Mouse (Mus musculus) WW6 (cell line): ENCODE measurements around the gene Cela3b.

Experiments
- DNase-seq: peaks from one replicate; pipeline ENCODE4 v3.0.0-alpha.2; 2013; ENCODE audit warnings: low read depth, low spot score

Cela3b gene

DNA sequence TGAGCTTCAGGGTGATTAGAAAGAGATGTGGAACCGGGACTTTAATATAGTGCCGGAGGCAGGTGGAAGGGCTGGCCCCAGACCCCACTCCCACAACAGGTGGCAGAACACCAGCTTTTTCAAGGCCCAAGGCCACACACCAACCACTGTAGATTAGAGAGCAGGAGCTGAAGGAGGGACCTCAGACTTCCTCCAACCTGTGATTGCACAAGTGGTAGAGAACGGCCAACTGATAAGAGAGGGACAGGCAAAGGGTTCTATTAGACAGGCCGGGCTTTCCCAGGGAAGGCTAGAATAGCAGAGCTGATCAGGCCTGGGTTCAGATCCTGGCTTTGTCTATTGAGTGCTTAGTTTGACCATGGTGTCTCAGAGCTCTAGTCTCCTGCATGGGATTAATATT lies at the start of gene Cela3b:
Gene Cela3b, minus strand, starts transcription at position 39 of the 400 bp plus-strand sequence.
- DNase-seq: no peak

- DNase-seq: no peak
These were observed 49.4 kb upstream of the Cela3b start for GRCm38 (mm10) chr4:137479757-137480156.

DNA sequence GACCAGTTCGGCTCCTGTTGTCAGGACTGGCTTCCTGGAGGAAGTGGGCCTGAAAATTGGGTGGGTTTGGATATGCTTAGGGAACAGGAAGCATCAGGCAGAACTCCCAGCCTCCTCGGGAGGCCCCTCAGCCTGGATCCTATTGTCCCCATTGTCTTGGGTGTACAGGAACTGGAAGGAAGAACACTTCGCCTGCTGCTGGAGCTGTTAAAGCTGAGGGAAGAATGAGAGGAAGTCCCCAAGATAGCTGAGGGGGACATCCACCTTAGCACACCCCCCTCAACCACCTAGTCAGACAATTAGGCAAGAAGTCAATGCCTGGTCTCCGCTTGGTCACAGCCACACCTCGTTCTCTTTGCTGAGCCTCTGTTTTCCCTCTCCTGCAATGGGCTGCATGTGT lies 48.0 kb upstream of the Cela3b start:
- DNase-seq: no peak

DNA sequence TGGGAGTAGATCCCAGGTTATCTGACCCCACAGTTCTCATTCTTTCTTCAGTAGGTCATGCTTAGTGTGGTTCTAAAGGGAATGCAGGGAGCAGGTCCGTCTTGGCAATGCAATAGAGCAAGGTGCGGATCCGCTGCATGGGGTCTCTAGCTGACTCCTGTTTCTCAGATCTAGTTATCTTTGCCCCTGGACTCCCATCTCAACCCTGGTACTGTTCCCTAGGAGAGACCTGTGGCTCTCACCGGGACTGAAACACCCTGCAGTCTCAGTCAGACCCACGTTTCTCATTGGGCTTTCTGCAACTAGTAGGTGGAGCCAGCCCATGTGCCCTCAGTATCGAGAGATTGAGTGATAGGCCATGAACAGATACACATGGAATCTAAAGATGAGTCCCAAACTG lies 47.3 kb upstream of the Cela3b start:
- DNase-seq: no peak

DNA sequence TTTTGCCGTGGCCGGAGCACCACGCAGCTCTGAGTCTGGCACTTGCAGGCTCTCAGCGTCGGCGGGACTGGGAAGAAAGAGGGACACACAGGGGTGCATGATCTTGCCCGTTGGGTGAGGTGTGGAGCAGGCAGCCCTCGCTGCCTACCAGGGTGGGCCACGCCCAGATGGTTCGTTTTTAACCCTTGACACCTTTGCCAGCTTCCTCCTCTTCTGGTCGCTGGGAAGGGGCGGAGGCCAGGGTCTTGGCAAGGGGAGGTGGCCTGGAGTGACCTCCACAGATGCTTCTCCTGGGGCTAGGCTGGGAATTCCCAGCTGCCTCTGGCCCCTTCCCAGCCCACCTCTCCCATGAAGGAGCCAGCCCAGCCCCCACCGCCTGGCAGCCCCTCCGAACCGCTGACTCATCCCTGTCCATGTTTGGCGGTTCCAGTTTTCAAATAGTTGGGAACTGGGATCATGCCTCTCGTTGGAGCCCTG lies 46.5 kb upstream of the Cela3b start:
- no peak for DNase-seq

DNA sequence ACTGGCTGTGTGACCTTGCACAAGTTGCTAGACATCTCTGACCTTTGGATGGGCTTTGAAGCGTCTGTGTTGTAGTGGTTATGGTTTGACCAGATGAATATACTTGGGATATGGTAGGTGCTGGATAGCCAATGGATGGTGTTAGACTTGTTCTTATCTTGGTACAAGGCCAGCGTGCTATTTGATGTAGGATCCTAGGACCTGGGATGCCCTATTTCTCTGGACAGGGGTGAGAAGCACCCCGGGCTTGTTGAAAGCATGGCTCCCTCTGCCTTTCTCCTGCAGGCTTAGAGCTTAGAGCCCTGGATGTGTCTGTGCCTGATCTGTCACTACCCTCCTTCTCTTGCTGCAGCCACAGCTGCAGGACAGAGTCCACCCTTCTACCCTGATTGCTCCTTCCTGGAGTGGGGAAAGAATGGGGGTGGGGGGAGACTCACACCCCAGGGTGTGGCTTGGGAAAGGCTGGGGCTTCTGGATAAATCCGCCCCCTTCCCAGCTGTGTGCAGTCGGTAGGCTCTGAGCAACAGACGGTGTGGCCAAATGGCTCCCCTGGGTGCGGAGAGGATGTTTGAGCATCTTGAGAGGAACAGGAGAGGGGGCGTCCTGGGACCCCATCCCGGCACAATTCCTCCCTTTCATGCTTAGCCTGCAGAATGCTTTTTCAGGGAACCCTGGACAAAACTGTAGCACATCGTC lies 45.9 kb upstream of the Cela3b start:
- no peak for DNase-seq

GRCm38 (mm10) chr4:137475271-137476050 lies 45.1 kb upstream of the Cela3b start:
- DNase-seq: no peak

DNA sequence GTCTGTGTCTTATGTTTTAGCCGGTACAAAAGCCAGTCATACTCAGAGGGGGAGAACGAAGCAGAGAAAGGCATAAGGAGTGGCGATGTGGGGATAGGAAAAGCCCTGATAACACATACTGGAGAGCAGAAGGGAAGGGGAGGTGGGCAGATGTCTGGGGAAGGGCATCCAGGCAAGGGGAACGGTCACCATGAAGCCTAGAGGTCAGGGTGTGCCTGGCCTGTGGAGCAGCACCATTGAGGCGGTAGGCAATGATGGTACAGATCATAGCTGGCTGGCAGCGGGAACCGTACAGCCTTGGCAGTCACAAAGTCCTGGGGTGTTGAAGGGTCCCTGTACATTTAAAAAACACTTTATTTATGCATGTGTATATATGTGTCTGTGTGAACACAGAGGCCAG lies 44.4 kb upstream of the Cela3b start:
- DNase-seq: no peak

- no peak for DNase-seq
These were observed 43.5 kb upstream of the Cela3b start for GRCm38 (mm10) chr4:137473701-137474388.

DNA sequence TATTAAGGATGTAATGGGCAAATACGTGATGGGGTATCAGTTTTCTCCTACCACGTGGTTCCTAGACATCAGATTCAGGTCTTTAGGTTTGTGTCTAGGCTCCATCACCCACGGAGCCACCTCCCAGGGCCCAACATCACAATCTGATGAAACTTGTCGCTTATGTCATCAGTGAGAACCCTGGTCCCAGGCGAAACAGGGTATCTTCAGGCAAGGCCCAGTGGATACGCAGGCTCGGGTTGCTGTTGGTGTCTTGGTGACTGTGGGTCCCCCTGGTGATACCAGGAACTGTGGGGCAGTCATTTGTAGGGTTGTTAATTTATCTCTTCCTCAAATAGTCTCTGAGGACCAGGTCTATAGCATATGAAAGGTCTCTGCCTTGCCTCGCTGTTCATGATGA lies 42.9 kb upstream of the Cela3b start:
- no peak for DNase-seq

DNA sequence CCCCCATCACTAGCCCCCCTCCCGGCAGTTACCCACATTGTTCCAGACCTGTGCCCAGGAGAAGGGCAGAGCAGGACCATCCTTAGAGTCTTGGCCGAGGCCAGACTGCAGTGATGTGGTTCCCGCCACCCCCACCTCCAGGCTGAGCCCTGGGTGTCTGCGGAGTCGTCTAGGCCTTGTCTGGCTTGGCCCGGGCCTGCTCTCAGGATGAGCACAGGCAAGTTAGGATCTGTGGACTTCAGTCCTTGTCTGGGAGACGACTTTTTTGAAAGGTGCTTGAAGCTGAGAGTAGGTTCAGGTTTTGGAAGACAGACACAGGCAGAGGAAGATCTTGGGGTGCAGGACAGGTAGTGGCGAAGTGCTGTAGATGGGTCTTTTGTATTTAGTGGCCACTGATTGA lies 41.0 kb upstream of the Cela3b start:
- DNase-seq: no peak

- DNase-seq: no peak
These were observed 40.5 kb upstream of the Cela3b start for GRCm38 (mm10) chr4:137470701-137471317.

- no peak for DNase-seq
These were observed 39.7 kb upstream of the Cela3b start for GRCm38 (mm10) chr4:137469845-137470692.

GRCm38 (mm10) chr4:137469081-137469844 lies 38.9 kb upstream of the Cela3b start:
- DNase-seq: no peak

DNA sequence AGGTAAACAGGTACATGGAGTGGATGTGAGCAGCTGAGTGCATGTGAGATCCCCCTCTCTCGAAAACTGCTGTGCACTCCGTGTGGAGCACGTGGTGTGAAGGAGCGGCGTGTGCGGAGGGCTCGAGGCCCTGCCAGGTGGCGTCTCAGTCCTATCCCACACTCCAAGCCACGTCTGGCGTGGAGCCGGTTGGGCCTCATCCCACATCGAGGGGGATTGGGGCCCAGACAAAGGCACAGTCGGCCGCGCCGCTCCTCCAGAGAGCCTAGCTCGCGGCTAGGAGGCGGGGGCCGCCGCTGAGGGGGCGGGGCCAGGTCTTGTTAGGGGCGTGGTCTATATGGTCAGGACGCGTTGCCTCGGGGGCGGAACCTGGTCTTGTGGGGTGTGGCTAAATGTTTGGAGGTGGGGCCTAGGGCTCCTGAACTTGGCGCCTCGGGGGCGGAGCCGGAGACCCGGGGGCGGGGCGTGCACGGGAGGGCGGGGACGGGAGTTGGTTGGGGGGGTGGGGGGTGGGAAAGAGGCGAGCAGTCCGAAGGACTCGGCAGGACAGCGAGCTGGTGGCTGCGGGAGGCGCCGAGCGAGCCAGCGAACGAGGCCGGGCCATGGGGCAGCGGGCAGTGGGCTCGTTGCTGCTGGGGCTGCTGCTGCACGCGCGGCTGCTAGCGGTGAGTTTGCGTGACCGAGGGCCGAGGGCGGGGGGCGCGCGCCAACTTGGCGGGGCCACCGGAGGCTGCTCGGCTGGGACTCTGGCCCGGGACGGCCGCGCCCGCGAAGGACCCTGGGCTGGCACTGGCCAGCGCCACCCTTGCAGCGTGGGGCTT lies 38.1 kb upstream of the Cela3b start, which contains the start of gene Hspg2:
Gene Hspg2, plus strand, starts transcription at position 510 of the 821 bp plus-strand sequence.
- DNase-seq: peak; percentile 87

DNA sequence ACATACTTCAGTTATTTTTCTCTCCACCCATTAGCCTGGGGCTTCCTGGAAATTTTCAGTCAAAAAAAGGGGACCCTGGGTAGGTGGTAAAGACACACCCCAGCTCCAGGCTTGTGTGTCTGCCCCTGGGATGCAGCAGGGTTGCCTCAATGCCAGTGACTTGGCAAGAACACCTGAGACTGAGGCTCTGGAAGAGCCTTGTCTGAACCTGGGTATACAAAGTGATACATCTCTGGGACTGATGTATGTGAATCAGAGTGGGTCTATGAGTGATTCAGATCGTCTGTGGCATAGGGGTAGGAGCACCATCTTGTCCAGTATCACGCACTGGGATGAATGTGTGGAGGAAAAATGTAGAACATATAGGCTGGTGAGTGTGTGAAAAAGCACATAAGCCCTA lies 37.2 kb upstream of the Cela3b start:
- no peak for DNase-seq

DNA sequence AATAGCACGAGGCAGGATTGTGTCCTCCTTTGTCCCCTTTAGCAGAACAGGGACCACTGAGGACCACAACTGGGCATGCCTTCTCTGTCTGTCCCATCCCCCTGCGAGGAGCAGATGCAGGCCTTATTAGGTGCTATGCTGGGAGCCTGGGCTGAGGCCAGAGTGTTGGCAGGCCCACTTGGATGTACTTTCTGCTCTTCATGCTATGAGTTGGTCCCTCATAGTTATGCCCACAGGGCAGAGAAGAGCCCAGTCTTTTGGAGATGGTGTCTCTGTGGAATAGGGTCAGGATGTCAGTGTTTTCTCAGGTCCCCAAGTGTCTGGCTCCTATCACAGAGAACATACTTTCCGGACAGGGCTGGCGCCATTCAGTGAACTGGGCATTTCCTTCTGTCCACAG lies 36.7 kb upstream of the Cela3b start:
- no peak for DNase-seq

DNA sequence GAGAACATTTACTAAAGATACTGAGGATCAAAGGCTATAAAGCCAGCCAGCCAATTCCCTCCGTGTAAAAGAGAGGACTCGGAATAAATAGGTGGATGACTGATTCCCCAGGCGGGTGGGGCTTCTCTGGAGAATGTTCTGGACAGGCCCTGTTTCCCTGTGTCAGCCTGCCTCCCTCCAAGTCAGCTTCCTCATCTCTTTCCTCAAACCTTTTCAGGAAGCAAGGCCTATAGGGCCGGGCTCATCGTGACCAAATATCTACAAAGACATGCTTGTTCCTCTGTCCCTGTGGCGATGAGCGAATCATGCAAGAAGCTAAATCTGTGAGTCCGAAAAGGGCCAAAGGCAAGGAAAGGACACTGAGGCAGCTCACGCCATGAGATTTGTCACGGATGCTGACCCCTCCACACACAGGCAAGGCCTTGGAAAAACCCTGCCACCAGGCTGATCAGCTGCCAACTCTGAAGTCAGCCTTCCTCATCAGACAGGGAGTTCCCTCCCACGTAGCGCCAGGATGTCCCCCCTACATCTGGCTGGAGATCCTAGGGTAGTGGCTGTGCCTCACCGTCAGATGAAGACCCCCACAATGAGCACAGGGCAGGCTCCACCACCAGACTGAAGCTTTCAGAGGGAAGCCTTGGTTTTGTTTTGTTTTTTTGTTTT lies 34.9 kb upstream of the Cela3b start:
- DNase-seq: no peak
